Mouse (Mus musculus) megakaryocyte, embryonic 14.5 days (primary cell): ENCODE measurements around the gene Gm13941. TPM values are rescaled to one million over a fixed set of nuclear protein-coding genes. Genes with fewer than 3 reads are reported as not detected.

ENCODE experiments used
- H3K27me3 ChIP-seq: replicated peaks from 2 replicates; pipeline ENCODE3; 2012; ENCODE audit warnings: inconsistent platforms
- H3K36me3 ChIP-seq: replicated peaks from 2 replicates; pipeline ENCODE3; 2012; ENCODE audit warnings: low read length, inconsistent platforms, mixed read lengths
- H3K4me1 ChIP-seq: 2 replicates; pipeline ENCODE4 v1.6.1; 2012; ENCODE audit warnings: inconsistent platforms
- H3K4me3 ChIP-seq: replicated peaks from 2 replicates; pipeline ENCODE3; 2012; ENCODE audit warnings: moderate library complexity, mild to moderate bottlenecking, inconsistent platforms
- H3K9me3 ChIP-seq: 2 replicates; pipeline ENCODE4 v1.6.1; 2012; ENCODE audit warnings: inconsistent platforms
- FLI1 ChIP-seq: IDR thresholded peaks from 2 replicates; pipeline ENCODE4 v1.6.1; 2012; ENCODE audit warnings: low read length, inconsistent platforms, mixed read lengths
- GATA1 ChIP-seq: IDR thresholded peaks from 3 replicates; pipeline ENCODE4 v1.6.1; 2012; ENCODE audit warnings: mixed read lengths, low read length, inconsistent platforms, borderline replicate concordance
- polyA plus RNA-seq: library from polyadenylated mRNA; stranded (reverse); fragments of >175 nt; gene quantifications from 2 replicates; pipeline ENCODE4 v1.2.3, GENCODE M21; 2012; ENCODE audit warnings: low replicate concordance; ENCODE audit not compliant: insufficient read depth

The Gm13941 gene
- polyA plus RNA-seq, result not detected in 2 replicates

DNA sequence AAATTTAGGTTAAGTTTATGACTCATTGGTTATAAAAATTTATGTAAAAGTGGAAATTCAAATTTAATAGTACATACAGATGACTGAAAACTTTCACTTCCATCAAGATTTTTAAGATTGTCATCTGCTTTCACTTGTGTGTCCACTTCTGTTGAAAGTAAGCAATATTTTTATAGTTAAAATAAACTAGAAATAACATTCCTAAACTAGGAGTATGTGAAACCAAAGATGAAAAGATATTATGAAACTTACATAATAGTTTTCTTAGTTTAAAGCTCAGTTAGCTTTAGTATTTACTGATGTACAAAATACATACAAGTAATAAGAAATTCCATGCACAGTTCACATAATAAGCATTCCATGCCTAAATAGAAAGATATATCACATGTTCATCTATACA, at the start of gene Gm13941:
Gm13941 (minus strand) TSS at position 101 of the 400 bp plus-strand sequence.
- no peaks in the 10 kb centered on the region for H3K4me1 ChIP-seq
- H3K4me3 ChIP-seq, result no peak within 1 kb of the TSS
- H3K9me3 ChIP-seq, result no peaks in the 10 kb centered on the region
- H3K36me3 ChIP-seq, result no peaks in the 10 kb centered on the region
- H3K27me3 ChIP-seq, result no peaks in the 10 kb centered on the region
- no peak for TF ChIP-seq GATA1
- TF ChIP-seq FLI1, result no peak

DNA sequence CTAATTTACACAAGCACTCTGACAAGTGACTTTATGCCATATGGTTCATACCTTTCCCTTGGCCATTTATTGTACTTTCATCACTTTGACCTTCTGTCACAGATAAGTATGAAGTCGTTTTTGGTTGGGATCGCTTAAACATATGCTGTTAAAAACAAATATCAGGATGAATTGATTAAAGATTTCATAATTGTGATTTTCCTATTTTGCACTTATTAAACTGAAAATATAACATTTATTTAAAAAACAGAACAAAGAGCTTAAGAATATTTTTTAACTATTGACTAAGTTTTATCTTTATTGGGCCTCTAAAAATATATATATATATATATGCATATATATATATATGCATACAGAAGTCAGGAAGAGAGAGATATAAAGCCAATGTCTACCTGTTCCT, 47.1 kb upstream of the Gm13941 start, which contains the start of gene Gm15130:
Gm15130 (minus strand) TSS at position 101 of the 400 bp plus-strand sequence.
- Histone ChIP-seq H3K27me3 (no peaks in the 10 kb centered on the region), H3K4me1 (no peaks in the 10 kb centered on the region), H3K9me3 (no peaks in the 10 kb centered on the region), H3K36me3 (no peaks in the 10 kb centered on the region), H3K4me3 (no peak within 1 kb of the TSS)
- TF ChIP-seq FLI1, result no peak
- no peak for TF ChIP-seq GATA1

DNA sequence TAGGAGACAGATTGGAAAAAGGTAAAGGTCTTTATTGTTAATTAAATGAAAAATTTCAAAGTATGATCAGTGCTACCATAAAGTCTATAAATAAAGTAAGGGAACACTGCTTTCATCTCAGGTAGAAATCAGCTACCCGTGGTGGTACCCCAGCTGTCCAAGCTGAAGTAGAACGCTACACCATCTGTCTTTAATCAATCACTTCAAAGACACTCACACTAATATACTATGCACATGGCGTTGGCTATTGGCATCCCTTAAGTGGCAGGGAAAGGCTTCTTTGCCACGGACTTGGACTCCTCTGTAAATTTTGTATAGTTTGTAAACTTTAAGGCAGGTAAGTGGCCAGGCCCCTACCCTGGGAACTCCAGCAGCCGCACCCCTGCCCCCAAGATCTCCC, 30.0 kb upstream of the Gm13941 start:
- no peak for TF ChIP-seq GATA1
- TF ChIP-seq FLI1, result no peak
- H3K9me3 ChIP-seq, result no peaks in the 10 kb centered on the region
- no peaks in the 10 kb centered on the region for H3K4me1 ChIP-seq
- no peak overlapping the region for H3K4me3 ChIP-seq
- no peaks in the 10 kb centered on the region for H3K27me3 ChIP-seq
- no peaks in the 10 kb centered on the region for H3K36me3 ChIP-seq

DNA sequence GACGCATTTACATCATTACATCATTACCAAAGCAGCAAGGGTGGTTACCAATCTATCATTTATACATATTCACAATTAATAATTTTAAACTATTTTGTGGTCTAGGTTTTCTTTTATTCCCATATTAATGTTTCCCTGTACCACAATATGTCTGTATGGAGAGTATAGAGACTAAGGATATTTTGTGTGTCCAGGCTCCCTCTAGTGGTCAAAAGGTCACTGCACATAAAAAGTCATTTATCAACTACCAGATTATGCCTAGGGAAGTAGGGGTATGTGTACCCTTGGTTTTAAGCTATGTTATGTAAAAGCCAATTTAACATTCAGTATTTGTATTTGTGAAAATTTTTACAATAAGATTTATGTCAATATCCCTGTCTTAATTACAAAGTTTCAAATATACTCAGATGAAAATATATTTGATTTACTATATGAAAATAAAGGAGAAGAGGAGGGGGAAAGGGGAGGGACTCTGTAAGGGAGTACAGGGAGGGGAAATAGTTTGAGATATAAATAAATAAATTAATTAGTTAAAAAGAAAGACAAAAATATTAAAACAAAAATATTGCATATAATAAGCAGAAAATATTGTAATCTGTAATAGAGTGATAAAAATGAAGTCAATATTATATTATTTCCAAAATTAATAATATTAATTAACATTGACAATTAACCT, 47.1 kb downstream of the Gm13941 start:
- H3K4me3 ChIP-seq, result no peak overlapping the region
- no peaks in the 10 kb centered on the region for H3K36me3 ChIP-seq
- H3K9me3 ChIP-seq, result no peaks in the 10 kb centered on the region
- no peaks in the 10 kb centered on the region for H3K27me3 ChIP-seq
- no peaks in the 10 kb centered on the region for H3K4me1 ChIP-seq
- no peak for TF ChIP-seq GATA1
- TF ChIP-seq FLI1, result no peak

Other genes with a start within 250 kb of the Gm13941 start
- not detected in 2 replicates for gene Ano3, start 155.1 kb downstream of the Gm13941 start, polyA plus RNA-seq
- gene Gm15130, start 47.0 kb upstream of the Gm13941 start, polyA plus RNA-seq, result not detected in 2 replicates
- not detected in 2 replicates for gene 4930430A15Rik, start 123.6 kb upstream of the Gm13941 start, polyA plus RNA-seq
- gene Olfr1275, start 129.3 kb upstream of the Gm13941 start, polyA plus RNA-seq, result not detected in 2 replicates
- gene Olfr1276, start 148.5 kb upstream of the Gm13941 start, polyA plus RNA-seq, result 1.2 TPM in 1 of 2 replicates, not detected in the other
- gene Olfr1277, start 168.1 kb upstream of the Gm13941 start, polyA plus RNA-seq, result not detected in 2 replicates
- not detected in 2 replicates for gene Olfr1278, start 184.2 kb upstream of the Gm13941 start, polyA plus RNA-seq
- not detected in 2 replicates for gene Olfr1279, start 194.7 kb upstream of the Gm13941 start, polyA plus RNA-seq
- gene Olfr1280, start 208.0 kb upstream of the Gm13941 start, polyA plus RNA-seq, result not detected in 2 replicates
- gene Olfr1281, start 220.5 kb upstream of the Gm13941 start, polyA plus RNA-seq, result not detected in 2 replicates
- not detected in 2 replicates for gene Olfr1282, start 230.1 kb upstream of the Gm13941 start, polyA plus RNA-seq